Mouse (Mus musculus): ENCODE data around the gene Lrrc30. TPM values are rescaled to one million over a fixed set of nuclear protein-coding genes. Genes with fewer than 3 reads are reported as not detected.

The Lrrc30 gene
- polyA plus RNA-seq, 1 experiment from 2014 or later, result not detected

GRCm38 (mm10) chr17:67636951-67637350 is 4.4 kb upstream of the Lrrc30 start:
- H3K4me3 ChIP-seq (ENCODE audit: low read length), result no peak overlapping the region
- H3K27me3 ChIP-seq (replicated peaks; ENCODE audit: control insufficient read depth, insufficient read depth, low read length), result no peaks in the 10 kb centered on the region
- no peaks in the 10 kb centered on the region for H3K4me1 ChIP-seq (ENCODE audit: control insufficient read depth, insufficient read depth, low read length)
- ATAC-seq, result no peak
- H3K4me2 ChIP-seq (ENCODE audit: low read depth, low read length), result no peak overlapping the region
- H3K9me3 ChIP-seq (ENCODE audit: control insufficient read depth, low read length), result no peaks in the 10 kb centered on the region
- H3K27ac ChIP-seq (ENCODE audit: low read length), result no peak overlapping the region
- no peak overlapping the region for H3K9ac ChIP-seq (ENCODE audit: low read depth, low read length)
- 87% methylated on average over 2 of the region's 2 CpGs for WGBS
- H3K36me3 ChIP-seq (ENCODE audit: control insufficient read depth, insufficient read depth, low read length), result no peaks in the 10 kb centered on the region

- no peaks in the 10 kb centered on the region for H3K4me1 ChIP-seq (ENCODE audit: control insufficient read depth, insufficient read depth, low read length)
- ATAC-seq, result no peak
- 72% methylated on average over 3 of the region's 3 CpGs for WGBS
Observed at GRCm38 (mm10) chr17:67636304-67636703, 3.8 kb upstream of the Lrrc30 start.

GRCm38 (mm10) chr17:67629746-67630145 is 2.8 kb downstream of the Lrrc30 start:
- ATAC-seq, result no peak
- Histone ChIP-seq H3K36me3 (ENCODE audit: control insufficient read depth, insufficient read depth, low read length) (no peaks in the 10 kb centered on the region), H3K4me3 (ENCODE audit: low read length) (no peak overlapping the region), H3K27ac (ENCODE audit: low read length) (no peak overlapping the region), H3K27me3 (replicated peaks; ENCODE audit: control insufficient read depth, insufficient read depth, low read length) (no peaks in the 10 kb centered on the region), H3K9me3 (ENCODE audit: control insufficient read depth, low read length) (no peaks in the 10 kb centered on the region), H3K4me1 (ENCODE audit: control insufficient read depth, insufficient read depth, low read length) (no peaks in the 10 kb centered on the region), H3K4me2 (ENCODE audit: low read depth, low read length) (no peak overlapping the region), H3K9ac (ENCODE audit: low read depth, low read length) (no peak overlapping the region)
- 40% methylated on average over 3 of the region's 3 CpGs for WGBS

More at GRCm38 (mm10) chr17:67636304-67636703, 3.8 kb upstream of the Lrrc30 start:
- H3K4me3 ChIP-seq (ENCODE audit: low read length), result no peak overlapping the region
- no peak overlapping the region for H3K4me2 ChIP-seq (ENCODE audit: low read depth, low read length)
- H3K27ac ChIP-seq (ENCODE audit: low read length), result no peak overlapping the region
- no peaks in the 10 kb centered on the region for H3K9me3 ChIP-seq (ENCODE audit: control insufficient read depth, low read length)
- no peak overlapping the region for H3K9ac ChIP-seq (ENCODE audit: low read depth, low read length)
- no peaks in the 10 kb centered on the region for H3K36me3 ChIP-seq (ENCODE audit: control insufficient read depth, insufficient read depth, low read length)
- H3K27me3 ChIP-seq (replicated peaks; ENCODE audit: control insufficient read depth, insufficient read depth, low read length), result no peaks in the 10 kb centered on the region

DNA sequence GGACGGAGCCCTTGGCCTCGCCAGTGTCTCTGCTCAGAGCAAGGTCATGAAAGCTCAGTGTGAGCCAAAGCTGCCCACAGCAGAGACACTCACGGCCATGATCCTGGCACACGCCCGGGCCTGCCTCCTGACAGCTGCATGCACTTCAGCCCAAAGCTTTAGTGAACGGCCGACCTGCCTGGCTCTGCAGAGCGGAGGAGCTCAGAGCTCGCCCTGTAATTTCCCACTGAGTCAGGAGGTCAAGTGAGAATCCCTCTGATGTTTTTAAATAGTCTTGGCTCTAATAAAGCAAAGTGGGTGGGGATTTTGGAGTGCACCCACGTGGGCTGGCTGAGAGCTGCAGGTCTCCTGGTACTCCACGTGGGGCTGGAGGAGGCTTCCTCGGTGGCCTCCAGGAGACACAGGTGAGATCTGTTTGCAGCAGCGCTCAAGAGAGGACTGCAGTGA is 3.3 kb downstream of the Lrrc30 start:
- Histone ChIP-seq H3K4me2 (ENCODE audit: low read depth, low read length) (no peak overlapping the region), H3K36me3 (ENCODE audit: control insufficient read depth, insufficient read depth, low read length) (no peaks in the 10 kb centered on the region), H3K9me3 (ENCODE audit: control insufficient read depth, low read length) (no peaks in the 10 kb centered on the region), H3K27me3 (replicated peaks; ENCODE audit: control insufficient read depth, insufficient read depth, low read length) (no peaks in the 10 kb centered on the region), H3K9ac (ENCODE audit: low read depth, low read length) (no peak overlapping the region), H3K4me3 (ENCODE audit: low read length) (no peak overlapping the region), H3K27ac (ENCODE audit: low read length) (no peak overlapping the region), H3K4me1 (ENCODE audit: control insufficient read depth, insufficient read depth, low read length) (no peaks in the 10 kb centered on the region)
- ATAC-seq, result 0 out of 2 replicates have a peak, but pooled peaks have one; percentile 26
- WGBS, result 33% methylated on average over 13 of the region's 13 CpGs

DNA sequence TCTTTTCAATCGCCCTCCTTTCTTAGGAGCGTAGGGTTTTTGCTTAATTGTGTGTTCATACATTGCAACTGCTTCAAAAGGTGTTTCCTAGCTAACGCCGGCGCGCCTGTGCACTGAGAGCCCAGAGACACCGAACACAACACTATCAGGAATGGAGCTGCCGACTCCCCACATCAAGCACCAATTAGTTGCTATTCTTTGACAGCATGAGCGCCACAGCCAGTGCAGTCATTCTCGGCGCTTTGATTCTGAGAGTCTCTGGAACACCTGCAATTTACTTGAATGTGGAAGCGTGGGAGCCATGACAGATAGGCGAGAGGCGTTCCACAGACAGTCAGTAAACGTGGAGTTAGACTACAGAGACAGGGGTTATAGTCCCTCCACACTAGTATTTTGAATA is 4.0 kb downstream of the Lrrc30 start:
- Histone ChIP-seq H3K4me1 (ENCODE audit: control insufficient read depth, insufficient read depth, low read length) (no peaks in the 10 kb centered on the region), H3K4me2 (ENCODE audit: low read depth, low read length) (no peak overlapping the region), H3K27ac (ENCODE audit: low read length) (no peak overlapping the region), H3K9ac (ENCODE audit: low read depth, low read length) (no peak overlapping the region), H3K27me3 (replicated peaks; ENCODE audit: control insufficient read depth, insufficient read depth, low read length) (no peaks in the 10 kb centered on the region), H3K9me3 (ENCODE audit: control insufficient read depth, low read length) (no peaks in the 10 kb centered on the region), H3K36me3 (ENCODE audit: control insufficient read depth, insufficient read depth, low read length) (no peaks in the 10 kb centered on the region), H3K4me3 (ENCODE audit: low read length) (no peak overlapping the region)
- ATAC-seq, result no peak
- 88% methylated on average over 15 of the region's 15 CpGs for WGBS

- H3K4me3 ChIP-seq (ENCODE audit: low read length), result no peak overlapping the region
- no peak overlapping the region for H3K27ac ChIP-seq (ENCODE audit: low read length)
- no peaks in the 10 kb centered on the region for H3K4me1 ChIP-seq (ENCODE audit: control insufficient read depth, insufficient read depth, low read length)
- 77% methylated on average over 5 of the region's 5 CpGs for WGBS
- H3K27me3 ChIP-seq (replicated peaks; ENCODE audit: control insufficient read depth, insufficient read depth, low read length), result no peaks in the 10 kb centered on the region
- ATAC-seq, result no peak
- no peak overlapping the region for H3K4me2 ChIP-seq (ENCODE audit: low read depth, low read length)
- H3K9ac ChIP-seq (ENCODE audit: low read depth, low read length), result no peak overlapping the region
- H3K9me3 ChIP-seq (ENCODE audit: control insufficient read depth, low read length), result no peaks in the 10 kb centered on the region
- H3K36me3 ChIP-seq (ENCODE audit: control insufficient read depth, insufficient read depth, low read length), result no peaks in the 10 kb centered on the region
Observed at GRCm38 (mm10) chr17:67625431-67625830, 7.1 kb downstream of the Lrrc30 start.

DNA sequence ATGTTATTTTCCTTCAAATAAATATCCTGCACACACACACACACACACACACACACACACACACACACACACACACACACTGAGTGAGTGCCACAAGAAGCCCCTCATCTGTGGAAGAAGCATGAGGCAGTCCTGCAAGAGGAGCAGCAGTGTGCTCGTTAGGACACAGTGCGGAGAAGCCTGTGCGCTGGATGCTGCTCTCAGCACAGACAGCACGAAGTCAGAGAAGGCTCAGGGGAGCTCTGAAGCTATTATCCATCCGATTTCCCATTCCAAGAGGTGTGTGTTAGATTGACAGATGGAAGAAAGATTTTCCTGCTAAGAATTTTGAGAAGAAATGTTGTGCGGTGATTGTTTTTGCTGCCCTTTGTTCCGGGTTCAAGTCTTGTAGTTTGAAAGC is 13.5 kb downstream of the Lrrc30 start:
- Histone ChIP-seq H3K27me3 (replicated peaks; ENCODE audit: control insufficient read depth, insufficient read depth, low read length) (no peaks in the 10 kb centered on the region), H3K27ac (ENCODE audit: low read length) (no peak overlapping the region), H3K4me1 (ENCODE audit: control insufficient read depth, insufficient read depth, low read length) (no peaks in the 10 kb centered on the region), H3K4me2 (ENCODE audit: low read depth, low read length) (no peak overlapping the region), H3K9me3 (ENCODE audit: control insufficient read depth, low read length) (no peaks in the 10 kb centered on the region), H3K36me3 (ENCODE audit: control insufficient read depth, insufficient read depth, low read length) (no peaks in the 10 kb centered on the region), H3K9ac (ENCODE audit: low read depth, low read length) (no peak overlapping the region), H3K4me3 (ENCODE audit: low read length) (no peak overlapping the region)
- WGBS, result 69% methylated on average over 7 of the region's 7 CpGs
- ATAC-seq, result no peak

DNA sequence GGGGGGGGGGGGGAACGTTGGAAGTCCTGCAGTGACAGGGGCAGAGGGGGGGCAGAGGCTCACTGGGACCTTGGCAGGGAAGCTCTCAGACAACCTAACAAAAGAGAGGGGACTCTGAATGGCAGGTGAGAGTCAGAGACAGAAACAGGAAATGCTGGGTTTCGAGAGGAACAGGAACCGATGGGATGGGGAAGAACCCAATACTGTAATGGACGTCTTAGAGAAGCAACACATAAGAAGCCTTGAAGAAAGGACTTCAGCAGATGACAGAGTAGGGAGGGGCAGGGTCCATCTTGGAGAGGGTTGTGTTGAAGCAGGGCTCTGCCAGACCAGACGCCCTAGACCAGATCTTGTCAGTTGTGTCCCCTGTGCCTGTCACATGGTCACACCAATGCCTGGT is 18.1 kb downstream of the Lrrc30 start:
- 72% methylated on average over 5 of the region's 5 CpGs for WGBS
- H3K27ac ChIP-seq (ENCODE audit: low read length), result no peak overlapping the region
- no peaks in the 10 kb centered on the region for H3K27me3 ChIP-seq (replicated peaks; ENCODE audit: control insufficient read depth, insufficient read depth, low read length)
- no peaks in the 10 kb centered on the region for H3K9me3 ChIP-seq (ENCODE audit: control insufficient read depth, low read length)
- H3K36me3 ChIP-seq (ENCODE audit: control insufficient read depth, insufficient read depth, low read length), result no peaks in the 10 kb centered on the region
- H3K9ac ChIP-seq (ENCODE audit: low read depth, low read length), result no peak overlapping the region
- no peak overlapping the region for H3K4me3 ChIP-seq (ENCODE audit: low read length)
- H3K4me1 ChIP-seq (ENCODE audit: control insufficient read depth, insufficient read depth, low read length), result no peaks in the 10 kb centered on the region
- H3K4me2 ChIP-seq (ENCODE audit: low read depth, low read length), result no peak overlapping the region
- no peak for ATAC-seq

- no peak for ATAC-seq
- 63% methylated on average over 1 of the region's 1 CpGs for WGBS
Observed at GRCm38 (mm10) chr17:67612576-67612975, 19.9 kb downstream of the Lrrc30 start.

DNA sequence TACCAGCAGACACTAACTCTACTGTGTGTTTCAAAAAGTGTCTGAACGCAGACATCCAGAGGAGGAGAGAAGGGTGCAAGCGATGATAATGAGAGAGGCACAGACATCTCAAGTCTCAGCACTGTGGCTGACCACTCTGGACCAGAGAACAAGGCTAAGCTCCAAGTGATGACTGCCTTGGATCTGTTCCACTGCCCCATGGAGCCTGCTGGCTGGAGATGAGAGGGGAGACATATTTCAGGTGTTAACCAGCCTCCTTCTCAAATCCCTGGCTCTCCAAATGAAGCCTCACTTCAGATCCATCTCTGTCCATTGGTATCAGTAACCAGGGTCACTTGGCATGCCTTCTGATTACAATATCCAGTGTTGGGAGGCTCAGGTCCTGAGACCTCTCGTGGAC is 20.4 kb downstream of the Lrrc30 start:
- H3K4me1 ChIP-seq (ENCODE audit: control insufficient read depth, insufficient read depth, low read length), result no peaks in the 10 kb centered on the region
- no peaks in the 10 kb centered on the region for H3K36me3 ChIP-seq (ENCODE audit: control insufficient read depth, insufficient read depth, low read length)
- H3K4me2 ChIP-seq (ENCODE audit: low read depth, low read length), result no peak overlapping the region
- no peak overlapping the region for H3K4me3 ChIP-seq (ENCODE audit: low read length)
- 74% methylated on average over 3 of the region's 3 CpGs for WGBS
- H3K27ac ChIP-seq (ENCODE audit: low read length), result no peak overlapping the region
- no peak for ATAC-seq
- H3K27me3 ChIP-seq (replicated peaks; ENCODE audit: control insufficient read depth, insufficient read depth, low read length), result no peaks in the 10 kb centered on the region
- no peak overlapping the region for H3K9ac ChIP-seq (ENCODE audit: low read depth, low read length)
- no peaks in the 10 kb centered on the region for H3K9me3 ChIP-seq (ENCODE audit: control insufficient read depth, low read length)

More at GRCm38 (mm10) chr17:67612576-67612975, 19.9 kb downstream of the Lrrc30 start:
- Histone ChIP-seq H3K9me3 (ENCODE audit: control insufficient read depth, low read length) (no peaks in the 10 kb centered on the region), H3K4me3 (ENCODE audit: low read length) (no peak overlapping the region), H3K27ac (ENCODE audit: low read length) (no peak overlapping the region), H3K27me3 (replicated peaks; ENCODE audit: control insufficient read depth, insufficient read depth, low read length) (no peaks in the 10 kb centered on the region), H3K4me1 (ENCODE audit: control insufficient read depth, insufficient read depth, low read length) (no peaks in the 10 kb centered on the region), H3K4me2 (ENCODE audit: low read depth, low read length) (no peak overlapping the region), H3K9ac (ENCODE audit: low read depth, low read length) (no peak overlapping the region), H3K36me3 (ENCODE audit: control insufficient read depth, insufficient read depth, low read length) (no peaks in the 10 kb centered on the region)
